Mouse (Mus musculus) spleen, adult 2 months (tissue): ENCODE measurements around the gene Gm17606.

ENCODE experiments used
- CTCF ChIP-seq: fragments of 200-500 bp; IDR thresholded peaks from 2 replicates; pipeline ENCODE4 v1.5.1; 2011; ENCODE audit warnings: mild to moderate bottlenecking, inconsistent platforms; ENCODE audit not compliant: insufficient read depth, insufficient read length, insufficient replicate concordance; ENCODE audit errors: extremely low read depth
- POLR2A ChIP-seq: fragments of 200-500 bp; IDR thresholded peaks from 2 replicates; pipeline ENCODE4 v1.6.1; 2011; ENCODE audit warnings: low read depth, low read length, inconsistent platforms

DNA sequence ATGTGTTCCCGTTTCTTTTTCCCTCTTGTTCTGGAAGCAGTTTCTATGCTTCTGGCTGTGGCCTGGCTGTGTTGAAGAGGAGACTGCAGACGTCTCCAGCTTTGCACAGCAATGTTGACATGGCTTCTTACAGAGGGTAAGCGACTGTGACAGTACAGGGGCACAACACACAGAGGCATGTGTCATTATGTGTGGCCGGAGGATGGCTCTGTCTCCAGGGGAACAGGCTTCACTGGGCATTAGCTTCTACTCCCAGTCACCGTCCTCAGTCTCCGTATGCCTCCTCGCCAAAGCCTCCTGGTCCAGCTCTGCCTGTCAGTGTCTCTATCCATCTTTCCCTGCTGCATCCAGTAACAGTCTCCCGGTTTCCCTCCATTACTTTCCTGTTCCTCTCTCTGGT, 33.5 kb upstream of the Gm17606 start:
- no peak for TF ChIP-seq CTCF
- TF ChIP-seq POLR2A = no peak
